Mouse (Mus musculus) c-Kit-positive CD71-positive TER-119-negative erythroid progenitor cells, embryonic 14.5 days (primary cell): Measurements from ENCODE around the gene Tbc1d16.
A peak's percentile ranks its signal among the peaks of the same experiment; 100 is the strongest.

Experiments
- DNase-seq: peaks from one replicate; pipeline ENCODE4 v3.0.0-alpha.2; 2013; ENCODE audit warnings: low read depth

Tbc1d16 gene

DNA sequence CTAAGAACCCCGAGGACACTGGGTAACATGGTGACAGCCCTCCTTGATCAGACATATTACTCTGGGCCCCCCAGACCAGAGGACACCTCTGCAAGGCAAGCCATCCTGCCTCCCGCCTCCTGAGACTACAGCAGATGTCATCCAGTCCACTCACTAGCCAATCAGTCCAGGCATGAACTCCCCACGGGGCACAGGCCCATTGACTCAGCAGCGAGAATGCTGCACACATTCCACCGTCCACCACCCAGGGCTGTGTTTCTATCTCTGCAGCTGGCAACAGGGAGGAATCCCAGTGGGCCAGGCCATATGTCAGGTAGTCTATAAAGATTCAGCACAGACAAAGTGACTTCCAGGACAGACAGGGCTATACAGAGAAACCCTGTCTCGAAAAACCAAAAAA lies 20.3 kb downstream of the Tbc1d16 start:
- DNase-seq = no peak

DNA sequence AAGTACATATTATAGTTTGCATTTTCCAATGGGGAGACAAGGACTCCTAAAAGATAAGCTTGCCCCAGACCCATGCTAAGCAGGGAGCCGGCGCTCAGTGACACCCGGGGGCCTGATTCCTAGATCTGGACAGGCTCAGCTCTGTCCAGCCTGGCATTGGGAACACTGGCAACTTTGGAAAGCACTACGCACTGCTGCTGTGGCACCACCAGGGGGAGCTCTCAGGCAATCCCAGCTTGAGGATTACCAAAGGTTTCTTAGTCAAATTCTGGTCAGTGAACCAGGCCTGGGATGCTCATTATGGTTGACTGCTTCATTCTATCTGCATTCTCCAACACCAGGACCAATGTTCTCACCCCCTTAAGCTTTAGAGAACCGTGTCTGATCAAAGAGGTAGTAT lies 21.7 kb downstream of the Tbc1d16 start:
- DNase-seq = no peak

DNA sequence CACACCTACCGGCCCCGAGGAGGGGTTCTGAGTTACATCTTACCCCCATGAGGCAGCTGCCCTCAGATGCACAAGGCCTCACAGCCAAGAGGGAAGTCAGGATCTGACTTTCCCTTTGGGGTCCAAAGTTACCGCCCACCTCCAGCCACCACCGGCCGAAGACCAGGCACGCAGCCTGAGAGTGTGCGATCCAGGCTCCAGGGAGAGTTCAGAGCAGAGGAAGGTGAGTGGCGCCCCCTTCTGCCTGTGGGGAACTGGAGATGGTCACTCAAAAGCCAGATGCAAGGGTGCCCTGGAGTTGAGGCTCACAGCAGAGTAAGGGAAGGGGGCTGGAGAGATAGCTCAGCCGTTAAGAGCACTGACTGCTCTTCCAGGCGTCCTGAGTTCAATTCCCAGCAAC lies 22.6 kb downstream of the Tbc1d16 start:
- no peak for DNase-seq

GRCm38 (mm10) chr11:119203423-119203822 lies 24.9 kb downstream of the Tbc1d16 start:
- DNase-seq = no peak

DNA sequence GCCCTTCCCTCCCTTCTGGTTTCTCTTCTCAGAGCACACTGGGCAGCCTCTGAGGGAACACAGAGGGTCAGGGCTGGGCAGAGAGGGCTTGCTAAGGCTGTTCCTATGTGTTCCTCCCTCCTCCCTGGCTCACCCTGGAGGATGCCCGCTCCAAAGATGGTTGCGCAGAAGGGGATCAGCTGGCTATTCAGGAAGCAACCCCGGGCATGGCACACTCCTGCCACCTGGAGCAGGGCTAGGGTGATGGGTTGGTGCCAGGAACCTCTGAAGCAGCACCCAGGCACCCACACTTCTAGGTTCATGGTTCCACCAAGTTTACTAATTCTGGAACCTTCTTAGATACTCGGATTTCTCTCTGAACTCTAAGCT lies 29.1 kb downstream of the Tbc1d16 start:
- DNase-seq = no peak

DNA sequence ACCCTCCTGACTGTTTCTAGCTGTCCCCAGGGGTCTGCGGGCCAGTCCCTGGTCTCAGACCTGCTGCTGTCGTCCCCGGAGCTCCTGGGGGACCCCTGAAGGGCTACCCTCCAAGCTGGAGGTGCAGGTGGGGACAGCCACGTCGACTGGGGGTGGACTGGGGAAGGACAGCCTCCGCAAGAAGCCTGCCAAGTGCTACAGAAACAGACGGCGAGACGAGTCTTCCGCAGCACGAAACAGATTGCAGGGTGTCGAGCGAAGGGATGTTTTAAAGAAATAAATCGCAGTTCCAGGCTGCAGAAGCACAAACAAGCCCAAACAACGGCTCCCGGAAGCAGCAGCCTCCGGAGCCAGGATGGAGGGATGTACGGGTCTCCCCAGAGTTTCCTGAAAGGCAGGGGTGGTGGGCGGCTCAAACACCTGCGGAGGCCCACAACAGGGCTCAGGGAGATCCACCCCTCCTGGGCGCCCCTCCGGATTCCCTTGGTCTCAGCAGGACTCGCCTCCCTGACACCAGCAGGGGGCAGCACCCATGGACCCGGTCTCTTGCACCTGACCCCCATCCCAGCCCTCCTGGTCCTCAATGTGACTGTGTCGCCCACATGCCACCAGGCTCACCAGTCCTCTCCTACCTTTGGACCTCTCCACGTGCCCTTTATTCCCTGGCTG lies 29.6 kb downstream of the Tbc1d16 start:
- DNase-seq = no peak

DNA sequence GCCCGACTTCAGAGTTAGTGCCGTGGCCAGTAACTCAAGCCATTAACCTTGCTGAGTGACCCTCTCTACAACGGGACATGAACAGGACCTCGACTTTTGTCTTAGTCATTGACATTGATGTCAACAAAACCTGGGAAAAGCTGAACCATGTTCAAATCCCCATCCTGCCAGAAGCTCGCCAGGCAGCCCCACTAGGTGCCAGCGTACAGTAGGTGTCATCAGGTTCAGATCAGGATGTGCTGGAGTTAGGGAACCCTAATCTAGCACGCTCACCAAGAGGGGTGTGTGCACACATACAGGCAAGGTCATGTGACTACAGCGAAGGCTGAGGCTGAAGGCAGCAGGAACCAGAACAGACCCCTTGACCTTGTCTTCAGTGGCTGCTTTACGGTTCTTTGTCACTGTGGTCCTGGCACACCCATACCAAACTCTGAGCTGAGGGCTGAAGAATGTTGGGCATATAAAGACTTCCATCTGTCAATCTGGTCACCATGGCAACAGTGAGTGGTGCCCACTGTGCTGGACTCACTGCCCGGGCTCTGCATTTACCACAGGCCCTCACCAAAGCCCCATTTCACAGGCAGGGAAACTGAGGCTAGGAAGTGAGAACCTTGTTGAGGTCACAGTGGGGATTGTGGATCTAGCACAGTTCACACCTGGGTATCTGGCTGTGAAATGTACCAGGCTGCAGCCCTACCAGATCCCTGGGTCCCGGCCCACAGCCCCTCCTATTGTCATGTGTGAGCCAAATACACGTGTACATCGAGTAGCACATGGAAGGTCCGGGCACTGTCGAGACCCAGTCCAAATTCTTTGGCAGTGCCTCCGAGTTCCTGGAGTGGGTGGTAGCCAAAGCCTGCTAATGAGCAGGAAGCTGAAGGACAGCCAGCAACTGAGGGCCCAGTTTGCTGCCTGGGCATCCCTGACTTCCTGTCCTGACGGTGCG lies 30.4 kb downstream of the Tbc1d16 start:
- DNase-seq = no peak

- DNase-seq = no peak
Observed at GRCm38 (mm10) chr11:119192605-119193004, 35.7 kb downstream of the Tbc1d16 start.

DNA sequence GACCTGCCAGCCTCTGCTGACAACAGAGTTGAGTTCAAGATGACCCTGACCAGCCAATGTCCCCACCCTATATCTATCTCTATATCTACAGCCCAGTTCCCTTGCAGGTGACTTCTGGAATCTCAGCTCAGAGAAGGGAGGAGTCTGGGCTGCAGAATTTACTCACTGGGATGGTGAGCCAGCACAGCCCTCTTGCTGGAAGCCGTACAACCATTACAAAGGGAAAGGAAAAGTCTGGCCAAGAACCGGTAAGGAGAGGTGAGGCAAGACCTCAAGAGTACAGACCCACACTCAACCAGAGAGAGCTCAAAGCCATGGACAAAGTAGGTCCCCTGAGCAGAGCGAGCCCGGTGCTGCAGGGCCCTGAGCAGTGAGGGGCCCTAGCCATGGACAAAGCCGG lies 36.1 kb downstream of the Tbc1d16 start:
- DNase-seq = no peak

GRCm38 (mm10) chr11:119191606-119192081 lies 36.7 kb downstream of the Tbc1d16 start:
- no peak for DNase-seq

DNA sequence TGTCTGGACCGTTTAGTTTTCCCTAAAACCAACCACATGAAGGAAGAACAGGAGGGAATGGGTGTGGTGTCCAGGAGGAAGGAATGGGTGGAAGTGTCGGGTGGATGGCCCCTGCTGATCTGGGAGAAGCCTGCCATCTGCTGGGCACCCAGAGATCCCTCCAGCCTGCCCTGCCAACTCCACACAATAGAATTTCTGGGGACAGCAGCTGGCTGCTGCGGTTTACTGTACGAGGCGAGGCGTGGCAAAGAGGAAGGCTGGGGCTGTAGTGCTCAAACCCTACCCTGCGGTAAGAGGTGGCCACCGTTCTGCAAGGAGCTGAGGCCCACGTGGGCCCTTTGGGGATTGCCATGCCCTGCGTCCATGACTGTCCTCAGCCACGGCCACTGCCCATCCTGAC lies 37.8 kb downstream of the Tbc1d16 start:
- peak; percentile 8 for DNase-seq

DNA sequence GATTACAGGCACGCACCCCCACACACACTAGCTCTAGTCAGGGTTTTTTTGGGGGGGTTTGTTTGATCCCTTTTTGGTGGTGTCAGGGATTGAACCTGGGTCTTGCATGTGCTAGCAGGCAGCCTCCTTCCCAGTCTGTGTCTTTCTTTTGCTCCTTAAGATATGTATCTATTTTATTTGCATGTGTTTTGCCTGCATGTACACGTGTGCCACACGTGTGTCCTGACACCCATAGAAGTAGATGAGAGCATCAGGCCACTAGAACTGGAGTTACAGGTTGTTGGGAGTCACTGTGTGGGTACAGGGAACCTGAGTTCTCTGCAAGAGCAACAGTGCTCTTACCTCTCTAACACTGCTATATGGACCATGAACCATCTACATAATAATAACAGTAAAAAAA lies 39.0 kb downstream of the Tbc1d16 start:
- no peak for DNase-seq

GRCm38 (mm10) chr11:119188389-119188788 lies 39.9 kb downstream of the Tbc1d16 start:
- no peak for DNase-seq

- no peak for DNase-seq
Observed at GRCm38 (mm10) chr11:119187800-119188197, 40.5 kb downstream of the Tbc1d16 start.

DNA sequence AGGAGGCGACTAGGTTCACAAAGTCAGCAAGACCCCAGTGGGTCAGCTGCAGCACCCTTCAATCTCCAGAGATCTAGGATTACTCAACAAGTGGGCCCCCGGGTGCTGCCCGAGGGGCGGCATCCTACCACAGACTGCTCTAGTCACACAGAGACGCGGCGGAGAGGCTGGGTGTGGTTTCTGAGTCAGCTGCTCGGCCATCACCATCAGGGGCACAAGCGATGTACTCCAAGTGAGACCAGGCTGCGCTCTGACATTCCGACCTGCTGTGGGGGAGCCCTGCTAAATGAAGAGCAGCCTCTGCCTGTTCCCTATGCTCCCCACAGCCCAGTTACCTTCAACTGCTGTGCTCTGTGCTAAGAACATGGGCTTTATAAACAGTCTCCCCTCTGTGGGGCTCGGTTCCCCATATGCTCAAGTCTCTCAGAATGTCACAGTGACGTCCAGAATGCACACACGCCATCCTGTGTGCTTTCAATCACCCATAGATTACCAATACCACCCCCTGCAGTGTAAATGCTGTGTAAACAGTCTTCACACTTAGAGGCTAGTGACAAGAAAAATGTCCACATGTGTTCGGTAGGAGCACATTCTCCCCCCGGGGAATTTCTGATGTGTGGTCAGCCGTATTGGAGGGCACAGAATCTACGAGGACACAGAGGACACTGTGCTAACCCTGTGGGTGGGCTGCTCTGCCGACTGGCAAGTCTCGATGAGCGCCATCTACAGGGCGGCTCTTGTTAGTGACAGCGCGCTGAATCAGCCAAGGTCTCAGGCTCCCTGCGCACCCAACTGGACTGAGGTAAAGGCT lies 41.1 kb downstream of the Tbc1d16 start:
- DNase-seq = peak; percentile 25

DNA sequence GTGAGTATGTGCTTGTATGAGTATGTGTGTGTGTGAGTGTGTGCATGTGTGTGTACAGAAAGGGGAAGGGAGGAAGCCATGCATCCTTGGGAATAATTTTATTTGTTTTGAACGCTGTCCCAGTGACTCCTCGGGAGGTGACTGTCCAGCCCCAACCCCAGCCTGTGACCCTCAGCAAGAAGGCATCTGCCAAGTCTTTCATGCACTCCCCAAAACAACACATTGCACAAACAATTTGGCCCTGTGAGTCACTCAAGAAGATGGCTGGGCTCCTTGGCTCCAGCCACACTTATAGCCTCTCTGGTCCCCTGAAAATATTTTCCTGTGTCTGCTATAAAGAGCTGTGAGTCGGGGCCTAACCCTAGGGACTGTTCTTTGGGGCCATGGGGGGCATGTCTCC lies 41.9 kb downstream of the Tbc1d16 start:
- no peak for DNase-seq

GRCm38 (mm10) chr11:119183684-119184310 lies 44.5 kb downstream of the Tbc1d16 start:
- no peak for DNase-seq

GRCm38 (mm10) chr11:119181861-119182395 lies 46.4 kb downstream of the Tbc1d16 start:
- no peak for DNase-seq

- DNase-seq = no peak
Observed at GRCm38 (mm10) chr11:119180824-119181582, 47.3 kb downstream of the Tbc1d16 start.

DNA sequence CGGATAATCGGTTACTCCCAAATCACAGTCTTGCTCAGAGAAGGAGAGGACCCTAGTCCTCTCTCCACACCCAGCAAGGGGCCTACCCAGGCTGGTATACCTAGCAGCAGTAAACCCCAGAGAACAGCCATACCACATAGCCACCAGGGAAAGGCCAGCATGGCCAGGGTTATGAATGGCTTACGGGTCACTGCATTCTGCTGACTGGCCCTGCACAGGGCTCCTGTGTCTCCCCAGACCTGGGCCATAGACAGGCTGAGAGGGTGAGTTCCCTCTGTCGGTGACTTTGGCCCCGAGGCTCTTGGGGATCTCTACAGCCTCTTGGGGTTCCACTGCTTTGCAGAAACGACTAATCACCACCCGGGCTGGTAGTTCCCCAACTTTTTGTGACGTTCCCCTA lies 50.0 kb downstream of the Tbc1d16 start:
- no peak for DNase-seq
